Mouse (Mus musculus) ES-CJ7 (cell line): ENCODE measurements around the gene Dnajb4.
A peak's percentile ranks its signal among the peaks of the same experiment; 100 is the strongest.

Source experiments
- DNase-seq: peaks from one replicate; pipeline ENCODE4 v3.0.0; 2011; ENCODE audit warnings: low read depth, low spot score

Gene Dnajb4

GRCm38 (mm10) chr3:152209967-152210634, at the start of gene Dnajb4, which contains the start of gene Fubp1:
TSS of gene Dnajb4 (minus strand) at chr3:152210302.
TSS of gene Fubp1 (plus strand) at chr3:152210422.
- DNase-seq = peak; percentile 98

- DNase-seq = peak; percentile 72
Measured at GRCm38 (mm10) chr3:152259409-152259808, 49.3 kb upstream of the Dnajb4 start.

GRCm38 (mm10) chr3:152257528-152257927, 47.4 kb upstream of the Dnajb4 start:
- DNase-seq = no peak

GRCm38 (mm10) chr3:152250487-152250886, 40.4 kb upstream of the Dnajb4 start:
- DNase-seq = no peak

- no peak for DNase-seq
Measured at GRCm38 (mm10) chr3:152247708-152248107, 37.6 kb upstream of the Dnajb4 start.

- peak; percentile 48 for DNase-seq
Measured at GRCm38 (mm10) chr3:152245273-152245910, 35.3 kb upstream of the Dnajb4 start.

GRCm38 (mm10) chr3:152243304-152243703, 33.2 kb upstream of the Dnajb4 start:
- DNase-seq = no peak

- DNase-seq = no peak
Measured at GRCm38 (mm10) chr3:152241098-152241497, 31.0 kb upstream of the Dnajb4 start.

GRCm38 (mm10) chr3:152239592-152239991, 29.5 kb upstream of the Dnajb4 start:
- DNase-seq = no peak

- DNase-seq = peak; percentile 45
Measured at GRCm38 (mm10) chr3:152238836-152239235, 28.7 kb upstream of the Dnajb4 start.

GRCm38 (mm10) chr3:152235805-152236204, 25.7 kb upstream of the Dnajb4 start:
- DNase-seq = no peak

- DNase-seq = no peak
Measured at GRCm38 (mm10) chr3:152235238-152235637, 25.1 kb upstream of the Dnajb4 start.

GRCm38 (mm10) chr3:152231333-152232100, 21.4 kb upstream of the Dnajb4 start:
- DNase-seq = peak; percentile 81

- DNase-seq = no peak
Measured at GRCm38 (mm10) chr3:152229271-152229670, 19.2 kb upstream of the Dnajb4 start.

GRCm38 (mm10) chr3:152228843-152229242, 18.7 kb upstream of the Dnajb4 start:
- DNase-seq = no peak

GRCm38 (mm10) chr3:152225906-152226305, 15.8 kb upstream of the Dnajb4 start:
- no peak for DNase-seq

GRCm38 (mm10) chr3:152224918-152225317, 14.8 kb upstream of the Dnajb4 start:
- DNase-seq = no peak

GRCm38 (mm10) chr3:152213416-152213815, 3.3 kb upstream of the Dnajb4 start:
- no peak for DNase-seq

- DNase-seq = no peak
Measured at GRCm38 (mm10) chr3:152211731-152212279, 1.7 kb upstream of the Dnajb4 start.

- DNase-seq = peak; percentile 76
Measured at GRCm38 (mm10) chr3:152210728-152211391, 758 bp upstream of the Dnajb4 start.

- DNase-seq = peak; percentile 64
Measured at GRCm38 (mm10) chr3:152209177-152209966, 730 bp downstream of the Dnajb4 start.
